Mouse (Mus musculus) embryonic stem cell, embryonic (primary cell): ENCODE data around the gene Klk15.
"Not testable (repeated sequence)": the region's sequence is repeated elsewhere in the genome, so short reads cannot be mapped to it uniquely, and the experiment has no call there.

Experiments used
- CTCF ChIA-PET, 4 experiments: fragments of 300-600 bp in 2 of 4; fragments of 350-600 bp in 2 of 4; sonication (Branson Sonifier 250); formaldehyde crosslinking; loops; one replicate each; lab custom pipeline; 2022; ENCODE audit warnings: inconsistent platforms in 2 of 4; lab: Charles Lee
- POLR2A ChIA-PET, 4 experiments: fragments of 300-600 bp in 2 of 4; fragments of 350-600 bp in 2 of 4; sonication (Branson Sonifier 250); formaldehyde crosslinking; loops; one replicate each; lab custom pipeline; 2022; ENCODE audit warnings: antibody characterized with exemption in 4 of 4, inconsistent platforms in 1 of 4; lab: Charles Lee

The Klk15 gene

GRCm38 (mm10) chr7:43933440-43933839, at the start of gene Klk15:
TSS of gene Klk15 (plus strand) at chr7:43933740.
- ChIA-PET CTCF (interaction anchor here in 1 of 4 experiments (1.6 kb wide), 1 partner anchor 13 kb away, joined by 7 read pairs; no protein-coding TSS in a partner anchor), POLR2A (no interaction called here)

DNA sequence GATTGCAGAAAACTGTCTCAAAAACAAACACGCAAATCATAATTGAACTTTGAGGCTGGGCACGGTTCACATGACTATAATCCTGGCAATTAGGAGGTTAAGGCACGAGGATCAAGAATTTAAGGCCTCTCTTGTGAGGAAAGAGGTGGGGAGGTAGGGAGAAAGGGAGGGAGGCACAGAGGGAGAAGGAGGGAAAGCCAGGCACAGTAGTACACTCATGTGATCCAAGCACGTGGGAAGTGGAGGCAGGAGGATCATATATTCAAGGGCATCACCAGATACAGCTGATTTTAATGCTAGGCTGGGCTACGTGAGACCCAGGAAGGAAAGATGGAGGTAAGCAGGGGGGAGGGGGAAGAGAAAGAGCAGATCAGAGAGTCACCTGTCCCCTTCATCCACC, 42.2 kb upstream of the Klk15 start:
- ChIA-PET CTCF (interaction anchor here in 2 of 4 experiments (0.6 to 1.4 kb wide), 2 partner anchors 28 to 370 kb away, joined by 3 to 5 read pairs; partner anchors contain the start of gene Gm15517 (in 1 of the 2)), POLR2A (no interaction called here)

DNA sequence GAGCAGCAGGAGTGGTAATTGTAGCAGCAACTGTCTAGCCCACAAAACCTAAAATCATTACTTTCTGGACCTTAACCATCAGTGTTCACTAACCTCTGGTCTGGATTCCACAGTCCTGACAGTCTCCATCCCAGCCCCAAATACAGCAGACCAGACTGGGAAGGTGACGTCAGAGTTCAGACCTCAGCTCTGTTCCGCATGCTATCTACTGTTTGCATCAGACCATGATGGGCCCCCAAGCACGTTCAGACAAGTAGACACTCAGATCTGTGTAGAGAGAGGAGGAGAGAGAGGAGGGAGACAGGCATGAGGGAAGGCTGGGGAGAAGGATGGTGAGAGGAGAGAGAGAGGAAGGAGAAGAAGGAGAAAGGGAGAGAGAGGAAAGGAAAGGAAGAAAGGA, 41.8 kb upstream of the Klk15 start:
- CTCF ChIA-PET: interaction anchor here in 3 of 4 experiments (0.6 to 1.3 kb wide), 4 partner anchors 28 to 421 kb away, joined by 3 read pairs; partner anchors contain the start of gene Gm15517 (in 1 of the 3)
- POLR2A ChIA-PET: interaction anchor here in 1 of 4 experiments (0.6 kb wide), 1 partner anchor 50 kb away, joined by 3 read pairs; the partner anchor contains the start of gene Klk5

GRCm38 (mm10) chr7:43894836-43895235, 38.7 kb upstream of the Klk15 start:
- ChIA-PET POLR2A (interaction anchor here in 2 of 4 experiments (1.2 to 1.5 kb wide), 2 partner anchors 25 to 189 kb away, joined by 3 read pairs; no protein-coding TSS in a partner anchor), CTCF (interaction anchor here (0.5 to 2.1 kb wide), 24 partner anchors 9 to 753 kb away, joined by 3 to 12 read pairs (median 4); partner anchors contain the start of gene Lrrc4b (in 1 of the 4))

- ChIA-PET CTCF (interaction anchor here in 2 of 4 experiments (0.6 to 1.5 kb wide), 3 partner anchors 20 to 434 kb away, joined by 3 to 4 read pairs (median 4); no protein-coding TSS in a partner anchor), POLR2A (interaction anchor here in 1 of 4 experiments (0.7 to 0.8 kb wide), 2 partner anchors 331 to 436 kb away, joined by 3 to 4 read pairs; partner anchors contain the start of gene 1700028J19Rik)
Measured at GRCm38 (mm10) chr7:43914821-43915220, 18.7 kb upstream of the Klk15 start.

DNA sequence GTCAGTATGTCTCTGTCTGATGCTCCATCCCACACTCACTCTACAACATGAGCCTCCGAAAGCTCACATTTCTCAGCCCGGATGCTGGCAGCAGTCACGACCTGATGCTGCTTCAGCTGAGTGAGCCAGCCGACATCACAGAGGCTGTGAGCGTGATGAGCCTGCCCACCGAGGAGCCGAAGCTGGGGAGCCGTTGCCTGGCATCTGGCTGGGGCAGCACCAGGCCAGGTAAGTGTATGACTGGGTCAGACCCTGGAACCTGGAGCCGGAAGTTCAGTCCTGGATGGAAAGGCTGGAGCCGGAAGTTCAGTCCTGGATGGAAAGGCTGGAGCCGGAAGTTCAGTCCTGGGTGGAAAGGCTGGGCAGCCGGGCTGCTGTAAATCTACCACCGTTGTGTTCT, 15.1 kb upstream of the Klk15 start:
- CTCF ChIA-PET: interaction anchor here in 2 of 4 experiments (1.4 to 3.7 kb wide), 3 partner anchors 10 to 21 kb away, joined by 3 to 36 read pairs (median 23); no protein-coding TSS in a partner anchor
- POLR2A ChIA-PET: interaction anchor here in 3 of 4 experiments (0.5 to 1.2 kb wide), 6 partner anchors 9 to 579 kb away, joined by 3 to 4 read pairs (median 3); partner anchors contain the start of genes Emc10 (in 1 of the 3) and Fam71e1 (in 1 of the 3)

- ChIA-PET CTCF (interaction anchor here in 2 of 4 experiments (1.4 to 3.7 kb wide), 6 partner anchors 10 to 130 kb away, joined by 3 to 36 read pairs (median 6); no protein-coding TSS in a partner anchor), POLR2A (interaction anchor here in 2 of 4 experiments (0.5 to 1.4 kb wide), 4 partner anchors 10 to 578 kb away, joined by 3 to 4 read pairs (median 4); partner anchors contain the start of genes Emc10 (in 1 of the 2) and Fam71e1 (in 1 of the 2))
Measured at GRCm38 (mm10) chr7:43918871-43919270, 14.7 kb upstream of the Klk15 start.

- POLR2A ChIA-PET: interaction anchor here in 3 of 4 experiments (0.5 to 1.4 kb wide), 15 partner anchors 22 to 796 kb away, joined by 3 to 5 read pairs (median 3); partner anchors contain the start of genes 1700028J19Rik (in 1 of the 3), 2410002F23Rik (in 1 of the 3), Emc10 (in 1 of the 3) and Fam71e1 (in 1 of the 3)
- CTCF ChIA-PET: interaction anchor here (0.6 to 3.7 kb wide), 57 partner anchors 8 to 567 kb away, joined by 3 to 36 read pairs (median 3); partner anchors contain the start of genes Klk13 (in 1 of the 4) and Siglecg (in 1 of the 4)
Measured at GRCm38 (mm10) chr7:43919559-43920451, 13.7 kb upstream of the Klk15 start.

GRCm38 (mm10) chr7:43920582-43920981, 13.0 kb upstream of the Klk15 start:
- ChIA-PET POLR2A (interaction anchor here in 3 of 4 experiments (0.5 to 1.3 kb wide), 11 partner anchors 23 to 796 kb away, joined by 3 to 5 read pairs (median 3); no protein-coding TSS in a partner anchor), CTCF (interaction anchor here (0.5 to 3.7 kb wide), 55 partner anchors 8 to 895 kb away, joined by 3 to 36 read pairs (median 4); partner anchors contain the start of genes Klk13 (in 1 of the 4), Nup62 (in 1 of the 4) and Siglecg (in 1 of the 4))

- CTCF ChIA-PET: interaction anchor here in 3 of 4 experiments (0.5 to 3.7 kb wide), 5 partner anchors 8 to 895 kb away, joined by 3 to 23 read pairs (median 5); partner anchors contain the start of gene Nup62 (in 1 of the 3)
- POLR2A ChIA-PET: no interaction called here
Measured at GRCm38 (mm10) chr7:43921087-43921486, 12.5 kb upstream of the Klk15 start.

- POLR2A ChIA-PET: interaction anchor here in 1 of 4 experiments (0.7 kb wide), 1 partner anchor 278 kb away, joined by 3 read pairs; no protein-coding TSS in a partner anchor
- CTCF ChIA-PET: no interaction called here
Measured at GRCm38 (mm10) chr7:43921941-43922340, 11.6 kb upstream of the Klk15 start.

DNA sequence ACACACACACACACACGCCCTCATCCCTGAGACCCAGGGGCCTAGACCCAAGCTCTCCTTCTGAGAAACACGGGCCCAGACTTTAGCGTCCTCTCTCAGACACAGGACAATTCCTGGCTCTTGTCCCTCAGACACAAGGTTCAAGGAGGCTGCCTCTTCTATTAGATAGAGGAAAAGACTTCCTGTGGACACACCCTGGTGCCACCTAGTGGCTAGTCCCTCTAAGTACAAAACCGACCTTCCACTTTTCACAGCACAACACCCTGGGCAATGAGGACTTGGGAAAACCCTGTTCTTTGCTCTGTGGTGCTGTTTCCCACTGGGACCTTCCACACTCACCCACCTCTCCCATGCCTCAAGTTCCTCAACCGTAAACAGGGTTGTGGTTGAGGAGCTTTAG, 7.6 kb upstream of the Klk15 start:
- CTCF ChIA-PET: interaction anchor here in 3 of 4 experiments (0.6 to 1.2 kb wide), 5 partner anchors 17 to 623 kb away, joined by 3 to 6 read pairs (median 3); partner anchors contain the start of gene Pold1 (in 1 of the 3)

GRCm38 (mm10) chr7:43928521-43928920, 5.0 kb upstream of the Klk15 start:
- CTCF ChIA-PET: interaction anchor here (0.6 to 4.0 kb wide), 27 partner anchors 9 to 1951 kb away, joined by 3 to 36 read pairs (median 3); partner anchors contain the start of gene Ctu1 (in 1 of the 4)
- POLR2A ChIA-PET: interaction anchor here in 3 of 4 experiments (0.6 to 1.5 kb wide), 6 partner anchors 53 to 934 kb away, joined by 3 to 7 read pairs (median 3); partner anchors contain the start of genes 1700028J19Rik (in 1 of the 3) and 2410002F23Rik (in 1 of the 3)

More for the DNA sequence above, 7.6 kb upstream of the Klk15 start:
- POLR2A ChIA-PET: interaction anchor here in 1 of 4 experiments (0.6 kb wide), 1 partner anchor 51 kb away, joined by 4 read pairs; no protein-coding TSS in a partner anchor

DNA sequence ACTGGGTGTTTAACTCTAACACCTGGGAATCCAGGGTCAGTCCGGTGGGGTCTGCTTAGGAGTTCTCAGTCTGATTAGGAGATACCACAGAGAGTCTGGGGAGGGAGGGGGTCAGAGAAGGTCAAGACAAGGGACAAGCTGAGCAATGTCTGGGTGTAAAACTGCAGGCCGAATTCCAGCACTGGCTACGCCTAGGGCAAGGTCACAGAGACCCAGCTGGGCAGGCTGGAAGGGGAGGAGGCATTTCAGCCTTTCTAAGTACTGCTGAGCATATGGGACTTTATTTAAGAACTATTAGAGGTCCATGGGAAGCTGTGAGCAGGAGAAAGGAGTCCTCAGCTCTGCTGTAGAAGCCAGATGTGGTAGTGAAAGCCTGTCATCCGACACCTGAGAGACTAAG, 1.2 kb upstream of the Klk15 start:
- ChIA-PET POLR2A (interaction anchor here in 1 of 4 experiments (1.0 kb wide), 1 partner anchor 344 kb away, joined by 19 read pairs; no protein-coding TSS in a partner anchor), CTCF (interaction anchor here (0.6 to 1.6 kb wide), 4 partner anchors 12 to 328 kb away, joined by 3 to 7 read pairs (median 3); no protein-coding TSS in a partner anchor)

DNA sequence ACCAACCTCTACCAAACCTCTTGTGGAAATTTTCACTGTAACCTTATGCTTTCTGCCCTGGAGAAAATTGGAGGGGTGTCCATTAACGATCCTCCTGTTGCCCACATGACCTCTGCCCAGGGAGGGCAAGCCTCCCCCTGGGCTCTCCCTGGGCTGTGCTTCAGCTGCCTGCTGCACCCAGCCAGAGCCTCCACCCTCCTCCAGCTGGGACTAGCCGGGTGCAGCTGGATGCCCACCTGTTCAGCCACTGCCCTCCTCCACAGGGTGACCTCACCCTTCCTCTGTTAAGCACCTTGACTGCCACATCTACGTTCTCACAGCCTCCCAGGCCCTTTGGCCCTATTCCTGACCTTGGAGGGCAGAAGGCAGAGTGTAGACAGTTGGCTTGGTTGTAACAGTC, 1.2 kb downstream of the Klk15 start:
- POLR2A ChIA-PET: no interaction called here
- CTCF ChIA-PET: interaction anchor here in 1 of 4 experiments (0.6 kb wide), 1 partner anchor 462 kb away, joined by 3 read pairs; no protein-coding TSS in a partner anchor

DNA sequence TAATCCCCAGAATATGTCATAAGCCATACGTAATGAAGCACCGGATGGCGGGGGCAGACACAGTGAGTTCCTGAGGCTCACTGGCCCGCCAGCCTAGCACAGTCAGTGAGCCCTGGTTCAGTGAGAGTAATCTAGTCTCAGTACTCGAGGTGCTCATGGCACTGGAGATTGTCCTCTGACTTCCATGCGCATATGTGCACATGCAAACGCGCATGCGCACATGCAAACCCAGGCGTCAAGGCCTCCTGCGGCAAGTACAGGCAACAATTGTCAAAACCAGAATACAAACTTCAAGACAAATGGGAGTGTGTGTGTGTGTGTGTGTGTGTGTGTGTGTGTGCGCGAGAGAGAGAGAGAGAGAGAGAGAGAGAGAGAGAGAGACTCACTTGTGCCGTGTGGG, 3.0 kb downstream of the Klk15 start:
- CTCF ChIA-PET: no interaction called here
- POLR2A ChIA-PET: interaction anchor here in 1 of 4 experiments (1.4 kb wide), 1 partner anchor 309 kb away, joined by 4 read pairs; no protein-coding TSS in a partner anchor

- POLR2A ChIA-PET: not testable (repeated sequence)
- CTCF ChIA-PET: interaction anchor here in 1 of 4 experiments (1.1 kb wide), 1 partner anchor 13 kb away, joined by 3 read pairs; no protein-coding TSS in a partner anchor
Measured at GRCm38 (mm10) chr7:43942293-43942692, 8.8 kb downstream of the Klk15 start.
